Mouse (Mus musculus): ENCODE results near the gene Nadk. TPM values are rescaled to one million over a fixed set of nuclear protein-coding genes. Genes with fewer than 3 reads are reported as not detected.

The Nadk gene
- total RNA-seq (2023) = 364 and 368 TPM in 2 replicates

GRCm38 (mm10) chr4:155561661-155562442 lies at the start of gene Nadk:
Nadk (plus strand) TSS chr4:155562378.

GRCm38 (mm10) chr4:155601091-155601996 lies 39.2 kb downstream of the Nadk start, which contains the start of gene Slc35e2:
Slc35e2 (plus strand) TSS chr4:155601416.

GRCm38 (mm10) chr4:155624338-155625291 lies 62.4 kb downstream of the Nadk start, which contains the start of gene Cdk11b:
Cdk11b (plus strand) TSS chr4:155624854.

Other genes with a start within 250 kb of the Nadk start
- gene Prkcz, start 201.0 kb upstream of the Nadk start, total RNA-seq (2023) = 0.75 and 1.2 TPM in 2 replicates
- not detected in 2 replicates for gene Gabrd, start 164.3 kb upstream of the Nadk start, total RNA-seq (2023)
- gene Cfap74, start 153.2 kb upstream of the Nadk start, total RNA-seq (2023) = 0.48 and 0.63 TPM in 2 replicates
- gene Tmem52, start 93.3 kb upstream of the Nadk start, total RNA-seq (2023) = not detected in 2 replicates
- gene Gnb1, start 71.0 kb upstream of the Nadk start, total RNA-seq (2023) = 221 and 270 TPM in 2 replicates
- gene Slc35e2, start 39.0 kb downstream of the Nadk start, total RNA-seq (2023) = 13.1 and 16.4 TPM in 2 replicates
- gene Cdk11b, start 62.5 kb downstream of the Nadk start, total RNA-seq (2023) = 181 and 295 TPM in 2 replicates
- not detected in 2 replicates for gene Gm10563, start 83.0 kb downstream of the Nadk start, total RNA-seq (2023)
- 0.34 and 1.3 TPM in 2 replicates for gene Mmp23, start 91.0 kb downstream of the Nadk start, total RNA-seq (2023)
- 30.7 and 38.4 TPM in 2 replicates for gene Mib2, start 106.8 kb downstream of the Nadk start, total RNA-seq (2023)
- gene Fndc10, start 132.0 kb downstream of the Nadk start, total RNA-seq (2023) = 0.22 and 0.54 TPM in 2 replicates
- gene Ssu72, start 142.4 kb downstream of the Nadk start, total RNA-seq (2023) = 82.1 and 98.7 TPM in 2 replicates
- 0.23 and 0.41 TPM in 2 replicates for gene Tmem240, start 172.4 kb downstream of the Nadk start, total RNA-seq (2023)
- gene Atad3a, start 198.7 kb downstream of the Nadk start, total RNA-seq (2023) = 7.3 and 11.4 TPM in 2 replicates
- gene Vwa1, start 212.3 kb downstream of the Nadk start, total RNA-seq (2023) = not detected in 2 replicates
- gene Tmem88b, start 223.5 kb downstream of the Nadk start, total RNA-seq (2023) = not detected in 2 replicates
- not detected in 2 replicates for gene Ankrd65, start 228.1 kb downstream of the Nadk start, total RNA-seq (2023)
- 45.0 and 61.8 TPM in 2 replicates for gene Mrpl20, start 240.5 kb downstream of the Nadk start, total RNA-seq (2023)

Measured in neutrophil, adult 65 days (primary cell).